Mouse (Mus musculus) liver, embryonic 12.5 days (tissue): Measurements from ENCODE around the gene Trnau1ap. TPM values are rescaled to one million over a fixed set of nuclear protein-coding genes. Genes with fewer than 3 reads are reported as not detected.

Experiments
- ATAC-seq: fragments of 200-750 bp; cut with Nextera tagmentation; 2 replicates; pipeline ENCODE4 v1.8.0; 2017; ENCODE audit warnings: moderate number of reproducible peaks, mild to moderate bottlenecking, moderate library complexity
- H3K27ac ChIP-seq: fragments of 300-500 bp; sonication (generic); 2 replicates; pipeline ENCODE4 v1.5.1; 2016; ENCODE audit warnings: mild to moderate bottlenecking
- H3K27me3 ChIP-seq: fragments of 300-500 bp; sonication (generic); replicated peaks from 2 replicates; pipeline ENCODE4 v1.6.1; 2016; ENCODE audit warnings: mild to moderate bottlenecking, moderate library complexity
- H3K36me3 ChIP-seq: fragments of 300-500 bp; sonication (generic); 2 replicates; pipeline ENCODE4 v1.6.1; 2016; ENCODE audit warnings: mild to moderate bottlenecking, moderate library complexity
- H3K4me1 ChIP-seq: fragments of 300-500 bp; sonication (generic); 2 replicates; pipeline ENCODE4 v1.6.1; 2016
- H3K4me2 ChIP-seq: fragments of 300-500 bp; sonication (generic); 2 replicates; pipeline ENCODE4 v1.6.1; 2016; ENCODE audit warnings: mild to moderate bottlenecking, moderate library complexity
- H3K4me3 ChIP-seq: fragments of 300-500 bp; sonication (generic); 2 replicates; pipeline ENCODE4 v1.5.1; 2016; ENCODE audit warnings: mild to moderate bottlenecking, moderate library complexity
- H3K9ac ChIP-seq: fragments of 300-500 bp; sonication (generic); 2 replicates; pipeline ENCODE4 v1.6.1; 2016; ENCODE audit warnings: mild to moderate bottlenecking, moderate library complexity
- H3K9me3 ChIP-seq: fragments of 300-500 bp; sonication (generic); replicated peaks from 2 replicates; pipeline ENCODE4 v1.6.1; 2016; ENCODE audit warnings: mild to moderate bottlenecking, moderate library complexity
- WGBS: fragments of 180-500 bp; shearing (Covaris S2); methylation state at CpG from one replicate; pipeline ENCODE4 v1.1.7; 2016; ENCODE audit not compliant: insufficient replicate concordance; 5-methylcytosine and 5-hydroxymethylcytosine counted together
- polyA plus RNA-seq: library from polyadenylated mRNA; unstranded; fragments of >200 nt; fragmentation: Nextera tagmentation; extraction: Ambion mirVana; gene quantifications from 2 replicates; pipeline ENCODE4 v1.2.1, GENCODE M21; 2016

The Trnau1ap gene
- polyA plus RNA-seq, 1 experiment from 2014 or later, result 50.8 TPM

- Histone ChIP-seq H3K9me3 (no peaks in the 10 kb centered on the region), H3K4me2 (no peak overlapping the region), H3K4me3 (no peak overlapping the region), H3K27me3 (no peaks in the 10 kb centered on the region), H3K4me1 (peaks cover 43% of the 10 kb centered on the region), H3K9ac (no peak overlapping the region), H3K36me3 (peaks cover 90% of the 10 kb centered on the region), H3K27ac (no peak overlapping the region)
- WGBS, result 93% methylated on average over 13 of the region's 13 CpGs
- no peak for ATAC-seq
Measured at GRCm38 (mm10) chr4:132338943-132339342, 9.6 kb upstream of the Trnau1ap start.

- no peak overlapping the region for H3K4me2 ChIP-seq
- H3K36me3 ChIP-seq, result peaks cover 73% of the 10 kb centered on the region
- no peak for ATAC-seq
- H3K27ac ChIP-seq, result peak overlapping the region; percentile 36; the same call in 1 of the 2 replicates
- H3K27me3 ChIP-seq, result no peaks in the 10 kb centered on the region
- H3K9ac ChIP-seq, result no peak overlapping the region
- 77% methylated on average over 6 of the region's 6 CpGs for WGBS
- H3K4me1 ChIP-seq, result peaks cover 29% of the 10 kb centered on the region
- H3K4me3 ChIP-seq, result no peak overlapping the region
- no peaks in the 10 kb centered on the region for H3K9me3 ChIP-seq
Measured at GRCm38 (mm10) chr4:132332880-132333279, 3.5 kb upstream of the Trnau1ap start.

GRCm38 (mm10) chr4:132331960-132332359 is 2.6 kb upstream of the Trnau1ap start:
- no peaks in the 10 kb centered on the region for H3K27me3 ChIP-seq
- H3K4me2 ChIP-seq, result no peak overlapping the region
- WGBS, result 82% methylated on average over 3 of the region's 3 CpGs
- H3K4me3 ChIP-seq, result no peak overlapping the region
- H3K4me1 ChIP-seq, result peaks cover 33% of the 10 kb centered on the region
- ATAC-seq, result no peak
- no peak overlapping the region for H3K27ac ChIP-seq
- no peak overlapping the region for H3K9ac ChIP-seq
- peaks cover 67% of the 10 kb centered on the region for H3K36me3 ChIP-seq
- no peaks in the 10 kb centered on the region for H3K9me3 ChIP-seq

GRCm38 (mm10) chr4:132329835-132330354 is 557 bp upstream of the Trnau1ap start:
- H3K36me3 ChIP-seq, result peaks cover 58% of the 10 kb centered on the region
- peak overlapping the region; percentile 96 for H3K4me2 ChIP-seq
- peak overlapping the region; percentile 87 for H3K9ac ChIP-seq
- peak overlapping the region; percentile 93; the same call in 1 of the 2 replicates for H3K27ac ChIP-seq
- no peak for ATAC-seq
- no peaks in the 10 kb centered on the region for H3K27me3 ChIP-seq
- WGBS, result 18% methylated on average over 10 of the region's 10 CpGs
- peak overlapping the region; percentile 75 for H3K4me3 ChIP-seq
- H3K4me1 ChIP-seq, result peaks cover 24% of the 10 kb centered on the region
- H3K9me3 ChIP-seq, result no peaks in the 10 kb centered on the region

GRCm38 (mm10) chr4:132328391-132328982 is 851 bp downstream of the Trnau1ap start:
- WGBS, result 43% methylated on average over 14 of the region's 14 CpGs
- H3K36me3 ChIP-seq, result peaks cover 58% of the 10 kb centered on the region

GRCm38 (mm10) chr4:132326481-132326880 is 2.9 kb downstream of the Trnau1ap start:
- H3K9me3 ChIP-seq, result no peaks in the 10 kb centered on the region
- no peak for ATAC-seq
- peaks cover 21% of the 10 kb centered on the region for H3K4me1 ChIP-seq
- H3K27me3 ChIP-seq, result no peaks in the 10 kb centered on the region
- no peak overlapping the region for H3K4me2 ChIP-seq
- peaks cover 57% of the 10 kb centered on the region for H3K36me3 ChIP-seq
- no peak overlapping the region for H3K9ac ChIP-seq
- no peak overlapping the region for H3K4me3 ChIP-seq
- 71% methylated on average over 5 of the region's 5 CpGs for WGBS
- H3K27ac ChIP-seq, result no peak overlapping the region

More at GRCm38 (mm10) chr4:132328391-132328982, 851 bp downstream of the Trnau1ap start:
- H3K27ac ChIP-seq, result peak overlapping the region; percentile 93
- peak overlapping the region; percentile 96 for H3K4me2 ChIP-seq
- peaks cover 24% of the 10 kb centered on the region for H3K4me1 ChIP-seq
- ATAC-seq, result no peak
- no peaks in the 10 kb centered on the region for H3K27me3 ChIP-seq
- H3K4me3 ChIP-seq, result peak overlapping the region; percentile 75
- peak overlapping the region; percentile 87 for H3K9ac ChIP-seq
- H3K9me3 ChIP-seq, result no peaks in the 10 kb centered on the region

GRCm38 (mm10) chr4:132315711-132316110 is 13.6 kb downstream of the Trnau1ap start:
- peaks cover 2% of the 10 kb centered on the region; the same call in 1 of the 2 replicates for H3K4me1 ChIP-seq
- H3K9ac ChIP-seq, result no peak overlapping the region
- WGBS, result 84% methylated on average over 8 of the region's 8 CpGs
- no peak for ATAC-seq
- peaks cover 89% of the 10 kb centered on the region for H3K36me3 ChIP-seq
- H3K27ac ChIP-seq, result no peak overlapping the region
- no peak overlapping the region for H3K4me3 ChIP-seq
- H3K9me3 ChIP-seq, result no peaks in the 10 kb centered on the region
- no peak overlapping the region for H3K4me2 ChIP-seq
- no peaks in the 10 kb centered on the region for H3K27me3 ChIP-seq

GRCm38 (mm10) chr4:132312627-132313026 is 16.7 kb downstream of the Trnau1ap start:
- 77% methylated on average over 5 of the region's 5 CpGs for WGBS
- Histone ChIP-seq H3K27ac (peak overlapping the region; percentile 39; the same call in 1 of the 2 replicates), H3K9me3 (no peaks in the 10 kb centered on the region), H3K27me3 (no peaks in the 10 kb centered on the region), H3K4me1 (peaks cover 21% of the 10 kb centered on the region), H3K36me3 (peaks cover 78% of the 10 kb centered on the region), H3K4me3 (no peak overlapping the region), H3K4me2 (no peak overlapping the region), H3K9ac (no peak overlapping the region)
- ATAC-seq, result no peak

- Histone ChIP-seq H3K9me3 (no peaks in the 10 kb centered on the region), H3K4me1 (peaks cover 21% of the 10 kb centered on the region), H3K27me3 (no peaks in the 10 kb centered on the region), H3K27ac (peak overlapping the region; percentile 47; the same call in 1 of the 2 replicates), H3K9ac (no peak overlapping the region), H3K4me3 (no peak overlapping the region), H3K4me2 (no peak overlapping the region), H3K36me3 (peaks cover 69% of the 10 kb centered on the region)
- ATAC-seq, result 0 out of 2 replicates have a peak, but pooled peaks have one; percentile 20
- WGBS, result 24% methylated on average over 3 of the region's 3 CpGs
Measured at GRCm38 (mm10) chr4:132311801-132312200, 17.5 kb downstream of the Trnau1ap start.

GRCm38 (mm10) chr4:132311209-132311608 is 18.1 kb downstream of the Trnau1ap start:
- peaks cover 64% of the 10 kb centered on the region for H3K36me3 ChIP-seq
- peaks cover 21% of the 10 kb centered on the region for H3K4me1 ChIP-seq
- H3K27me3 ChIP-seq, result no peaks in the 10 kb centered on the region
- no peaks in the 10 kb centered on the region for H3K9me3 ChIP-seq
- peak overlapping the region; percentile 92; the same call in 1 of the 2 replicates for H3K27ac ChIP-seq
- ATAC-seq, result no peak
- 20% methylated on average over 1 of the region's 1 CpGs for WGBS
- H3K4me2 ChIP-seq, result no peak overlapping the region
- H3K4me3 ChIP-seq, result no peak overlapping the region
- H3K9ac ChIP-seq, result no peak overlapping the region

- peak; percentile 42; the same call in 1 of the 2 replicates for ATAC-seq
Measured at GRCm38 (mm10) chr4:132309849-132310472, 19.4 kb downstream of the Trnau1ap start.

More at GRCm38 (mm10) chr4:132309849-132310472, 19.4 kb downstream of the Trnau1ap start:
- Histone ChIP-seq H3K4me3 (peak overlapping the region; percentile 82), H3K27me3 (no peaks in the 10 kb centered on the region), H3K4me1 (peaks cover 32% of the 10 kb centered on the region), H3K36me3 (peaks cover 55% of the 10 kb centered on the region), H3K9ac (peak overlapping the region; percentile 90), H3K27ac (peak overlapping the region; percentile 92), H3K9me3 (no peaks in the 10 kb centered on the region), H3K4me2 (peak overlapping the region; percentile 86)
- WGBS, result 14% methylated on average over 10 of the region's 10 CpGs
